Mouse (Mus musculus) midbrain, embryonic 13.5 days (tissue): ENCODE data around the gene Plekhg2. TPM values are rescaled to one million over a fixed set of nuclear protein-coding genes. Genes with fewer than 3 reads are reported as not detected.

Source experiments
- ATAC-seq: fragments of 200-750 bp; cut with Nextera tagmentation; 2 replicates; pipeline ENCODE4 v1.8.0; 2017; ENCODE audit warnings: mild to moderate bottlenecking, moderate TSS enrichment, moderate library complexity
- H3K27ac ChIP-seq: fragments of 300-500 bp; sonication (generic); 2 replicates; pipeline ENCODE4 v1.5.1; 2015; ENCODE audit warnings: inconsistent platforms, mild to moderate bottlenecking, moderate library complexity
- H3K27me3 ChIP-seq: fragments of 300-500 bp; sonication (generic); 2 replicates; pipeline ENCODE4 v1.6.1; 2015; ENCODE audit warnings: mild to moderate bottlenecking, inconsistent platforms
- H3K36me3 ChIP-seq: fragments of 300-500 bp; sonication (generic); 2 replicates; pipeline ENCODE4 v1.6.1; 2015; ENCODE audit warnings: mild to moderate bottlenecking, inconsistent platforms
- H3K4me1 ChIP-seq: fragments of 300-500 bp; sonication (generic); replicated peaks from 2 replicates; pipeline ENCODE4 v1.6.1; 2015; ENCODE audit warnings: inconsistent platforms
- H3K4me2 ChIP-seq: fragments of 300-500 bp; sonication (generic); replicated peaks from 2 replicates; pipeline ENCODE4 v1.6.1; 2015; ENCODE audit warnings: moderate library complexity, mild to moderate bottlenecking, inconsistent platforms
- H3K4me3 ChIP-seq: fragments of 300-500 bp; sonication (generic); replicated peaks from 2 replicates; pipeline ENCODE4 v1.5.1; 2015; ENCODE audit warnings: mild to moderate bottlenecking, inconsistent platforms
- H3K9ac ChIP-seq: fragments of 300-500 bp; sonication (generic); replicated peaks from 2 replicates; pipeline ENCODE4 v1.6.1; 2015; ENCODE audit warnings: mild to moderate bottlenecking, inconsistent platforms
- H3K9me3 ChIP-seq: fragments of 300-500 bp; sonication (generic); 2 replicates; pipeline ENCODE4 v1.6.1; 2016; ENCODE audit warnings: mild to moderate bottlenecking, inconsistent platforms
- WGBS: fragments of 180-500 bp; shearing (Covaris S2); methylation state at CpG from one replicate; pipeline ENCODE4 v1.1.7; 2015; 5-methylcytosine and 5-hydroxymethylcytosine counted together
- polyA plus RNA-seq: library from polyadenylated mRNA; unstranded; fragments of >200 nt; fragmentation: Nextera tagmentation; extraction: Ambion mirVana; gene quantifications from 2 replicates; pipeline ENCODE4 v1.2.1, GENCODE M21; 2015

The Plekhg2 gene
- polyA plus RNA-seq, 1 experiment from 2014 or later = 37.6 TPM

DNA sequence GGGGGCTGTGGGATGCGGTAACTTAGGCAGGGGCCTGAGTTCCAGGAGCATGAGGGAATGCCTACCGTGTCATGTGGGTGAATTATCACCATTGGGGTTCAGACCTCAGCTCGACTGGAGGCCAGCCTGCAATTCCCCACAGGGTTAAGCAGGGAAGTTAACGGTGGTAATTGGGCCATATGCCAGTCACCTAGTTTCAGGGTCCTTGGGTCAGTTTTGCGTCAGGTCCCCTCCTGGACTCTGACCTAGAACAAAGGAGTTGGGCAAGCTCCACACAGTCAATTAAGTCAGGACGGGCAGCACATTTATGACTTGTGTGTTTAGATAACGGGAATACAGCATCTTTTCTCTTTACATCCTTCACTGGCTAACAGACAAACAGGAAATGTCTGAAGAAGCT, 31.0 kb downstream of the Plekhg2 start:
- H3K27me3 ChIP-seq = no peaks in the 10 kb centered on the region
- H3K4me3 ChIP-seq = no peak overlapping the region
- no peak overlapping the region for H3K4me2 ChIP-seq
- ATAC-seq = no peak
- WGBS = 65% methylated on average over 7 of the region's 7 CpGs
- H3K27ac ChIP-seq = no peak overlapping the region
- peaks cover 17% of the 10 kb centered on the region for H3K4me1 ChIP-seq
- no peaks in the 10 kb centered on the region for H3K36me3 ChIP-seq
- no peaks in the 10 kb centered on the region for H3K9me3 ChIP-seq
- H3K9ac ChIP-seq = no peak overlapping the region

DNA sequence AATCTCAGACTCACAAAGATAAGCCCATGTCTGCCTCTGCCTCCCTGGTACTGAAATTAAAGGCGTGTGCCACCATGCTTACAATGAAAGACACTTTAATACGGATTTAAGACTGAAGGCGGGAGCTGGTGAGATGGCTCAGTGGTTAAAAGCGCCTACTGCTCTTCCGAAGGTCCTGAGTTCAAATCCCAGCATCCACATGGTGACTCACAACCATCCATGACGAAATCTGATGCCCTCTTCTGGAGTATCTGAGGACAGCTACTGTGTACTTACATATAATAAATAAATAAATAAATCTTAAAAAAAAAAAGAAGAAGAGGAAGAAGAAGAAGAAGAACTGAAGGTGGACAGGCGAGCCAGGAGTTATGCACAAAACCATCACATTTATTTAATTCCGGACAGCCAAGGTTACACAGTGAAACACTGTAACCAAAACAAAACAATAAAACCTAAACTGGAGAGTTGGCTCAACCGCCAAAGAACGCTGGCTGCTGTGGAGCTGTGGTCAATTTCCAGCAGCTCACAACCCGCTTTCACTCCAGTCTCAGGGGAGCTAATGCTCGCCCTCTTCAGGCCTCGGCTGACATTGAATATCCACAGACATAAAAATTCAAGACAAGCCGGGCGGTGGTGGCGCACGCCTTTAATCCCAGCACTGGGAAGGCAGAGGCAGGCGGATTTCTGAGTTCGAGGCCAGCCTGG, 33.0 kb downstream of the Plekhg2 start:
- Histone ChIP-seq H3K27ac (peak overlapping the region; percentile 80), H3K27me3 (no peaks in the 10 kb centered on the region), H3K36me3 (peaks cover 6% of the 10 kb centered on the region; the same call in 1 of the 2 replicates), H3K4me1 (peaks cover 28% of the 10 kb centered on the region), H3K4me3 (peak overlapping the region; percentile 92), H3K4me2 (peak overlapping the region; percentile 89), H3K9ac (peak overlapping the region; percentile 59), H3K9me3 (no peaks in the 10 kb centered on the region)
- ATAC-seq = no peak; the same call in 1 of the 2 replicates
- WGBS = 81% methylated on average over 19 of the region's 19 CpGs

DNA sequence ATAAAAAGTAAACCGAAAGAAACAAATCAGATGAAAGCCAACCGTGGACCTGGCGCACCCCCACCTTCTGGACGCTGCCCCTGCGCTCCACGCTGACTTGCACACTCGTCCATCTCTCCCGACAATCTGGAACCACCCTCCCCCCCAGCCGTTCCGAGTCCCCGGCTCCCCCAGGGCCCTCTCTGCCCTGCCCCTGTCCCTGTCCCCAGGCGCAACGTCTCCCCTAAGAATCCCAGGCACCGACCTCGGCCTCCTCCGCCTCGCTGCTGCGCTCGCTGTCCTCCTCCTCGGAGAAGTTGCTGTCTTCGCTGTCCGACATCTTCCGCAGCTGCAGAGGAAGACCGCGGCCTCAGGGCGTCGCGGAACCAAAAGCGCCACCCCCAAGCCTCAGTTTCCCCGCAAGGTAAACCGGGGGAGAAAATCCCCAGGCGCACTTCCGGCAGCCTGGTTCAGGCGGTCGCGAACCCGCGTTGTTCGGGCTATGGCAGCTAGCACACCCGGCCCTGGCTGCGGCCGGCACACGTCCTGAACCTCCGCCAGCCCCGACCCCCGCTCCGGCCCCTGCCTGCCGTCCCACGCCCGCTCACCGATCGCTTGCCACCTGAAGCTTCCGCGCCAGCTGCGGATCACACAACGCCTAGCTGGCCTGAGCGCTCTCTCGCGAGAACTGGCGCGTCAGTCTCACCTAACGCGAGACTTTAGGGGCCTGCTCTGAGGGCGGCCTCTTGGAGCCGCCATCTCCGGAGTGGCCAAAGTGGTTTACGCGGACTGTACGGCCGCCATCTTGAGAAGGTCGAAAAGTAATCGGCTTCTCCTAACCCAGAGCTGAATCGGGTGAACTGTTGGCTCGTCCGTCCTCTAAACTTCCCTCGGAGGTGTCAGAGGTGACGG, 34.0 kb downstream of the Plekhg2 start, which contains the start of gene Supt5:
Supt5 (minus strand) TSS at position 639 of the 891 bp plus-strand sequence.
- peak within 1 kb of the TSS; percentile 89 for H3K4me2 ChIP-seq
- H3K4me1 ChIP-seq = peaks cover 31% of the 10 kb centered on the region
- peak within 1 kb of the TSS; percentile 80 for H3K27ac ChIP-seq
- peak within 1 kb of the TSS; percentile 92 for H3K4me3 ChIP-seq
- H3K9me3 ChIP-seq = no peaks in the 10 kb centered on the region
- ATAC-seq = peak; percentile 99
- under 1% methylated on average over 77 of the region's 77 CpGs for WGBS
- H3K36me3 ChIP-seq = peaks cover 9% of the 10 kb centered on the region; the same call in 1 of the 2 replicates
- H3K9ac ChIP-seq = peak within 1 kb of the TSS; percentile 93
- H3K27me3 ChIP-seq = no peaks in the 10 kb centered on the region

DNA sequence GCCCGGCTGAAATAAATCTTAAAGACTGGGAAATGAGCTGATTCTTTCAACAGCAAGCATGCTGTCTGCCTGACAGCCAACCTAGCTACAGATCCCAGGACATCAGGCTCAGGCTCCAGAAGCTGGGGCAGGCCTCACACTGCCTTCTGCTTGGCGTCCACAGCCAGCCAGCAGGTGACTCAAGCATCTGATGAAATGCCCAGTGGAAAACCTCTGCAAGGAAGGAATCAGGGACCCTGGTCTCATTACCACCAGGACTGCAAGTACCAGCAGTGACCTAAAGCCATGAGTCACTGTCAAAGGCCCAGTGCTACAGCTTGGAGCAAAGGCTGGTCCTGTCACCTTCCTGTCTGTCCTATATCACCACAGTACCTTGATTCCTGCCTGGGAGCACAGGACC, 36.9 kb downstream of the Plekhg2 start:
- 92% methylated on average over 2 of the region's 2 CpGs for WGBS

DNA sequence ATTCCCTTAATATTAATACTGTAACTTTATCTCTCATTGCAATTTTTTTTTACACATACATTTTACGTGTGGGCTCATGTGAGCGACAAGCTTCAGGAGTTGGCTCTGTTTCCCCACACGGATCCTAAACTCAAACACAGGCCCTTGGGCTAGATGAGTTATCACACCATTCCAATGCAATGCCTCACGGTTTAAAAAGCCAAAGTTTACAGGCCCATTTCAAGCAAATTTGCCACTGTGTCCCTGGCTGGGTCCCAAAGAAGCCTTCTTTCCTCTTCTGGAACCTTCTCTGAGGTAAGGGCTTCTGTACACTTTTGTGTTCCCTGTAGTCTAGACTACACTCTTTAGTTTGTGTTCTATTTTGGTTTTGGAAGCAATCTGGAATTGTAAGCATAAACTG, 37.9 kb downstream of the Plekhg2 start:
- no peak overlapping the region for H3K9ac ChIP-seq
- H3K4me3 ChIP-seq = no peak overlapping the region
- peaks cover 31% of the 10 kb centered on the region for H3K36me3 ChIP-seq
- no peaks in the 10 kb centered on the region for H3K27me3 ChIP-seq
- H3K27ac ChIP-seq = no peak overlapping the region
- peaks cover 31% of the 10 kb centered on the region for H3K4me1 ChIP-seq
- no peaks in the 10 kb centered on the region for H3K9me3 ChIP-seq
- ATAC-seq = no peak
- 97% methylated on average over 4 of the region's 4 CpGs for WGBS
- H3K4me2 ChIP-seq = no peak overlapping the region

More for the DNA sequence above, 36.9 kb downstream of the Plekhg2 start:
- Histone ChIP-seq H3K9ac (no peak overlapping the region), H3K27me3 (no peaks in the 10 kb centered on the region), H3K9me3 (no peaks in the 10 kb centered on the region), H3K36me3 (peaks cover 22% of the 10 kb centered on the region), H3K4me3 (no peak overlapping the region), H3K27ac (no peak overlapping the region), H3K4me2 (no peak overlapping the region), H3K4me1 (peaks cover 31% of the 10 kb centered on the region)
- no peak for ATAC-seq

DNA sequence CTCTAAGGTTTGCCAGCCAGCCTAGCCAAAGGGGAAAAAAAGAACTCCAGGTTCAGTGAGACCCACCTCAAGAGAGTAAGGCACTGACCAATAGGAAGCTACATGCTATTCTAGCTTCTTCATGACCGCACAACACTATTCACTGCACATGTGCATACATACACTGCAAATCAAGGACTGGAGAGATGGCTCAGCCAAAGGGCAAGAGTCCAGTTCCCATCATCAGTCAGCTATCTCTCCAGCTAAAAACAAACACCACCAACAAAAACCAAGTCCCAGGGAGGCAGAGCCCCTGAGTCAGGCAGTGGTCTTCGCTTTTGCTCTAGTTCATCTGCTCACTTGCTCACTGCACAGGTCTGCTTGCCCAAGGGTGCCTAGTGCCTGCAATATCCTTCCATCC, 44.1 kb downstream of the Plekhg2 start:
- Histone ChIP-seq H3K27ac (no peak overlapping the region), H3K36me3 (peaks cover 84% of the 10 kb centered on the region), H3K27me3 (no peaks in the 10 kb centered on the region), H3K9ac (no peak overlapping the region), H3K9me3 (no peaks in the 10 kb centered on the region), H3K4me3 (no peak overlapping the region), H3K4me2 (no peak overlapping the region), H3K4me1 (no peaks in the 10 kb centered on the region)
- WGBS = 93% methylated on average over 2 of the region's 2 CpGs
- no peak for ATAC-seq

DNA sequence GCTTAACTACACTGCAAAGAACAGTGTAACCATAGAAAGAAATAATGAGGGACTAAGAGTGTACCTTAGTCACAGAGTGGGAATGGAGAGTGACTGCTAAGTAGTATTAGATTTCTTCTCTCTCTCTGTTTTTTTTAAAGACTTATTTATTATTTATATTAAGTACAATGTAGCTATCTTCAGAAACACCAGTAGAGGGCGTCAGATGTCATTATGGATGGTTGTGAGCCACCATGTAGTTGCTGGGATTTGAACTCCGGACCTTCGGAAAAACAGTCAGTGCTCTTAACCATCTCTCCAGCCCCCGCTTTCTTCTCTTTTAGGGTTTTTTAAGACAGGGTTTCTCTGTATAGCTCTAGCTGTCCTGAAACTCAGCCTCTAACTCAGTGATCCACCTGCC, 45.9 kb downstream of the Plekhg2 start:
- Histone ChIP-seq H3K36me3 (peaks cover 99% of the 10 kb centered on the region), H3K4me3 (no peak overlapping the region), H3K9me3 (no peaks in the 10 kb centered on the region), H3K4me1 (no peaks in the 10 kb centered on the region), H3K27ac (no peak overlapping the region), H3K9ac (no peak overlapping the region), H3K27me3 (no peaks in the 10 kb centered on the region), H3K4me2 (no peak overlapping the region)
- 89% methylated on average over 4 of the region's 4 CpGs for WGBS
- ATAC-seq = no peak

DNA sequence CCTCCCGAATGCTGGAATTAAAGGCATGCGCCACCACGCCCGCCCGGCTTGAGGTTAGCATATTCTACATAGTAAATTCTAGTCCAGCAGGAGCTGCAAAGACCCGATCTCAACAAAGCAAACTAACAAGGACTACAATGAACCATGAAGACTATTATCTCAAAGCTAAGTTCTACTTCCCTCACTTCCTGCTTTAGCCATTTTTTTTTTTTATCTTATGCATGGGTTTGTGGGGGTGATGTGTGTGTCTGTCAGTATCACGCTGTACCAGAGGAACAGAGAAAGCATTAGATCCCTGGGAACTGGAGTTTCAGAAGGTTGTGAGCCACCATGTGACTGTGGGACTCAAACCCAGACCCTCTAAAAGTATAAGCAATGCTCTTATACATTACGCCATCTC, 47.1 kb downstream of the Plekhg2 start:
- Histone ChIP-seq H3K36me3 (peaks cover 99% of the 10 kb centered on the region), H3K4me2 (no peak overlapping the region), H3K9ac (no peak overlapping the region), H3K27ac (no peak overlapping the region), H3K4me1 (no peaks in the 10 kb centered on the region), H3K9me3 (no peaks in the 10 kb centered on the region), H3K4me3 (no peak overlapping the region), H3K27me3 (no peaks in the 10 kb centered on the region)
- WGBS = 95% methylated on average over 8 of the region's 8 CpGs
- ATAC-seq = no peak

DNA sequence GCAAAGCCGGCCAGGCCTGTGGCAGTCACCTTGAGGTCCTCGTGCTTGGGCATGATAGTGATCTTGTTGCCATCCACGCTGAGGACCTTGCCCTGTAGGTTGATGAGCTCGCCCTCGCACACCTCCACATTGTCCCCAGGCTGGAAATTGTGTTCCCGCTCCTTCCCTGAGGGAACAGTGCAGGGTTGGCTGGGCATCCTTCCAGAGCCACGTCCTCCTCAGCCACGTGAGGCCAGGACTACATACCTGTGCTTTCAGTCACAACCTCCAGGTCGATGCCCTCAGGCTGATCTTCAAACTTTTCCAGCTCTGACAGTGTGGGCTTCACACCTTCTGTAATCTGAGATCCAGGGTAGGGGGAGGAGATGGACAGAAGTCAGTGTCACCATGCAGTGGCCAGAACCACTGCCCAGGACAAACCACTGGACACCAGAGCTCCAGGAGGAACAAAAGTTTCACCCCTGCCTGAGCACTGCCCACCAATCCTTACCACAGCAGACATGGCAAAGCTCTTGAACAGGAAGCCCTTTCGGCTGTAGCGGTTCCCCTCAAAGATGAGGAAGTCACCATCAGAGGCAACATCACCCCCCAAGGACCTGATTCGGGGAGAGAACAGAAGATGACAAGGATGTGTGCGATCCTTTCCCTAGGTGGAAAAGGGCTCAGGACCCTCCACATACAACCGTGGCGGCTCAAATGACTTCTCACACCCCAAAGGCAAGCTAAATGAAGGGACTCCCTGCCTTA, 50.3 kb downstream of the Plekhg2 start:
- Histone ChIP-seq H3K9me3 (no peaks in the 10 kb centered on the region), H3K36me3 (peaks cover 99% of the 10 kb centered on the region), H3K27me3 (no peaks in the 10 kb centered on the region), H3K4me2 (no peak overlapping the region), H3K9ac (no peak overlapping the region), H3K27ac (no peak overlapping the region), H3K4me1 (no peaks in the 10 kb centered on the region), H3K4me3 (no peak overlapping the region)
- ATAC-seq = no peak
- WGBS = 94% methylated on average over 15 of the region's 15 CpGs

DNA sequence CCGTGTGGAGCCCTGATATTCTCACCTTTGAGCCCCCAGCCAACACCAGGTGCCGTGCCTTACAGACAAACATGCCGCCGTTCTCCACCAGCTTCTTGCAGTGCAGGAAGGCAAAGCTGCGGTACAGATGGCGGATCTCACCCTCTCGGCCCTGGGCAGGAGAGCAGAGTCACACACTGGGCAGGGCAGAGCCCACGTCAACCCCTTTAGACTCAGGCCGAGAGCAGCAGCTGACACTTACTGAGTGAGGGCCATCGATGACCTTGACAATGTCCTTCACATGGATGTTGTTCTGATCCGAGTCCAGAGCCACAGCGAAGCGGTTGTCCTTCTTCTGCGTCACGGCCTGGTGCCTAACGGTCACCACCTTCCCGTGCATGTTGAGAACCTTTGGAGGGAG, 53.7 kb downstream of the Plekhg2 start:
- H3K9ac ChIP-seq = no peak overlapping the region
- no peaks in the 10 kb centered on the region for H3K9me3 ChIP-seq
- H3K27ac ChIP-seq = no peak overlapping the region
- no peaks in the 10 kb centered on the region for H3K4me1 ChIP-seq
- no peaks in the 10 kb centered on the region for H3K27me3 ChIP-seq
- ATAC-seq = no peak
- no peak overlapping the region for H3K4me3 ChIP-seq
- 94% methylated on average over 17 of the region's 17 CpGs for WGBS
- no peak overlapping the region for H3K4me2 ChIP-seq
- H3K36me3 ChIP-seq = peaks cover 98% of the 10 kb centered on the region

DNA sequence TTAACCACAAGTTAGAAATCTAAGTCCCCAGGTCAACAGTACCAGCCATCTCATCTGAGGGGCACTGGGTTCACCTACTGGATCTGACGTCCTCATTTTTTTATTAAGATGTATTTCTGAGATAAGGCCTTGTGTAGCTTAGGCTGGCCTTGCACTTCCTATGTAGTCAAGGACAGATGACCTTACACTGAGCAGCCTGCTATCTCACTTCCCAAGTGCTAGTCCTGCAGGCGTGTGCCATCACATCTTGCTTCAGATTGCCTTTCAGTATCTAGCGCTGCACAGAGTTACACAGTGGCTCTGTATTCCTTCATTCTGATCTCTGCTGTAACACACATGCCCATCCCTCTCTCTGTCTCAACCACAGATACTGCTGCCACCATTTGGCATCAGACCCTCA, 54.4 kb downstream of the Plekhg2 start:
- 87% methylated on average over 3 of the region's 3 CpGs for WGBS
- no peak overlapping the region for H3K4me2 ChIP-seq

More for the DNA sequence above, 54.4 kb downstream of the Plekhg2 start:
- H3K27ac ChIP-seq = no peak overlapping the region
- H3K9me3 ChIP-seq = no peaks in the 10 kb centered on the region
- no peaks in the 10 kb centered on the region for H3K4me1 ChIP-seq
- H3K36me3 ChIP-seq = peaks cover 91% of the 10 kb centered on the region
- no peak overlapping the region for H3K4me3 ChIP-seq
- no peak for ATAC-seq
- H3K27me3 ChIP-seq = no peaks in the 10 kb centered on the region
- no peak overlapping the region for H3K9ac ChIP-seq
